Mouse (Mus musculus): Measurements from ENCODE around the gene Slc29a1.
"Not testable (repeated sequence)": the region's sequence is repeated elsewhere in the genome, so short reads cannot be mapped to it uniquely, and the experiment has no call there.

Gene Slc29a1

GRCm38 (mm10) chr17:45599446-45600242 is at the start of gene Slc29a1:
TSS of gene Slc29a1 (minus strand) at chr17:45599606.
- DNase-seq (ENCODE audit: low read depth, low spot score) = no peak

- no peak for DNase-seq (ENCODE audit: low read depth, low spot score)
Observed at GRCm38 (mm10) chr17:45644185-45644584, 44.8 kb upstream of the Slc29a1 start.

GRCm38 (mm10) chr17:45642701-45643100 is 43.3 kb upstream of the Slc29a1 start:
- DNase-seq (ENCODE audit: low read depth, low spot score) = peak; percentile 51

GRCm38 (mm10) chr17:45641981-45642380 is 42.6 kb upstream of the Slc29a1 start:
- no peak for DNase-seq (ENCODE audit: low read depth, low spot score)

- DNase-seq (ENCODE audit: low read depth, low spot score) = no peak
Observed at GRCm38 (mm10) chr17:45638596-45639295, 39.3 kb upstream of the Slc29a1 start.

GRCm38 (mm10) chr17:45634033-45634432 is 34.6 kb upstream of the Slc29a1 start:
- no peak for DNase-seq (ENCODE audit: low read depth, low spot score)

- no peak for DNase-seq (ENCODE audit: low read depth, low spot score)
Observed at GRCm38 (mm10) chr17:45631940-45632339, 32.5 kb upstream of the Slc29a1 start.

- no peak for DNase-seq (ENCODE audit: low read depth, low spot score)
Observed at GRCm38 (mm10) chr17:45630992-45631391, 31.6 kb upstream of the Slc29a1 start.

- peak; percentile 52 for DNase-seq (ENCODE audit: low read depth, low spot score)
Observed at GRCm38 (mm10) chr17:45629861-45630694, 30.7 kb upstream of the Slc29a1 start.

- no peak for DNase-seq (ENCODE audit: low read depth, low spot score)
Observed at GRCm38 (mm10) chr17:45628885-45629855, 29.8 kb upstream of the Slc29a1 start.

GRCm38 (mm10) chr17:45628160-45628559 is 28.8 kb upstream of the Slc29a1 start:
- DNase-seq (ENCODE audit: low read depth, low spot score) = no peak

- peak; percentile 82 for DNase-seq (ENCODE audit: low read depth, low spot score)
Observed at GRCm38 (mm10) chr17:45626577-45627134, 27.2 kb upstream of the Slc29a1 start.

GRCm38 (mm10) chr17:45623425-45623824 is 24.0 kb upstream of the Slc29a1 start:
- not testable (repeated sequence) for DNase-seq (ENCODE audit: low read depth, low spot score)

GRCm38 (mm10) chr17:45619386-45620256 is 20.2 kb upstream of the Slc29a1 start:
- DNase-seq (ENCODE audit: low read depth, low spot score) = no peak

GRCm38 (mm10) chr17:45618941-45619385 is 19.6 kb upstream of the Slc29a1 start:
- no peak for DNase-seq (ENCODE audit: low read depth, low spot score)

GRCm38 (mm10) chr17:45617655-45618054 is 18.2 kb upstream of the Slc29a1 start:
- no peak for DNase-seq (ENCODE audit: low read depth, low spot score)

- no peak for DNase-seq (ENCODE audit: low read depth, low spot score)
Observed at GRCm38 (mm10) chr17:45616679-45617078, 17.3 kb upstream of the Slc29a1 start.

GRCm38 (mm10) chr17:45616046-45616650 is 16.7 kb upstream of the Slc29a1 start:
- no peak for DNase-seq (ENCODE audit: low read depth, low spot score)

- DNase-seq (ENCODE audit: low read depth, low spot score) = no peak
Observed at GRCm38 (mm10) chr17:45612921-45613320, 13.5 kb upstream of the Slc29a1 start.
